Mouse (Mus musculus) liver, embryonic 11.5 days (tissue): ENCODE measurements around the gene Defb19. TPM values are rescaled to one million over a fixed set of nuclear protein-coding genes. Genes with fewer than 3 reads are reported as not detected.
A peak's percentile ranks its signal among the peaks of the same experiment; 100 is the strongest.

Source experiments
- ATAC-seq: fragments of 200-750 bp; cut with Nextera tagmentation; replicated peaks from 2 replicates; pipeline ENCODE4 v1.8.0; 2017; ENCODE audit warnings: moderate number of reproducible peaks, mild to moderate bottlenecking, moderate TSS enrichment, moderate library complexity; ENCODE audit not compliant: low FRiP score
- DNase-seq: peaks from one replicate; pipeline ENCODE4 v3.0.0-alpha.2; 2017; ENCODE audit warnings: low spot score
- H3K27ac ChIP-seq: fragments of 300-500 bp; sonication (generic); 2 replicates; pipeline ENCODE4 v1.5.1; 2014; ENCODE audit warnings: mild to moderate bottlenecking, low read depth, low read length, control low read depth
- H3K27me3 ChIP-seq: fragments of 300-500 bp; sonication (generic); replicated peaks from 2 replicates; pipeline ENCODE4 v1.6.1; 2014; ENCODE audit warnings: low read length, mixed read lengths; ENCODE audit not compliant: control insufficient read depth, insufficient read depth
- H3K36me3 ChIP-seq: fragments of 300-500 bp; sonication (generic); 2 replicates; pipeline ENCODE4 v1.6.1; 2014; ENCODE audit warnings: mild to moderate bottlenecking, low read length, moderate library complexity, mixed read lengths; ENCODE audit not compliant: control insufficient read depth, insufficient read depth
- H3K4me1 ChIP-seq: fragments of 300-500 bp; sonication (generic); replicated peaks from 2 replicates; pipeline ENCODE4 v1.6.1; 2014; ENCODE audit warnings: low read length, mixed read lengths; ENCODE audit not compliant: control insufficient read depth, insufficient read depth
- H3K4me2 ChIP-seq: fragments of 300-500 bp; sonication (generic); 2 replicates; pipeline ENCODE4 v1.6.1; 2014; ENCODE audit warnings: mild to moderate bottlenecking, control low read depth, moderate library complexity
- H3K4me3 ChIP-seq: fragments of 300-500 bp; sonication (generic); 2 replicates; pipeline ENCODE4 v1.5.1; 2014; ENCODE audit warnings: low read depth, low read length, control low read depth
- H3K9ac ChIP-seq: fragments of 300-500 bp; sonication (generic); 2 replicates; pipeline ENCODE4 v1.6.1; 2014; ENCODE audit warnings: low read depth, low read length, control low read depth
- H3K9me3 ChIP-seq: fragments of 300-500 bp; sonication (generic); 2 replicates; pipeline ENCODE4 v1.6.1; 2016; ENCODE audit warnings: low read length, inconsistent platforms, mixed read lengths; ENCODE audit not compliant: control insufficient read depth
- WGBS: fragments of 180-500 bp; shearing (Covaris S2); extraction: QIAGEN DNeasy Blood & Tissue Kit; methylation state at CpG from one replicate; pipeline ENCODE4 v1.1.7; 2014; 5-methylcytosine and 5-hydroxymethylcytosine counted together
- polyA plus RNA-seq: library from polyadenylated mRNA; unstranded; fragments of >200 nt; fragmentation: Nextera tagmentation; extraction: Ambion mirVana; gene quantifications from 2 replicates; pipeline ENCODE4 v1.2.1, GENCODE M21; 2014

The Defb19 gene
- polyA plus RNA-seq, 1 experiment from 2014 or later: not detected

DNA sequence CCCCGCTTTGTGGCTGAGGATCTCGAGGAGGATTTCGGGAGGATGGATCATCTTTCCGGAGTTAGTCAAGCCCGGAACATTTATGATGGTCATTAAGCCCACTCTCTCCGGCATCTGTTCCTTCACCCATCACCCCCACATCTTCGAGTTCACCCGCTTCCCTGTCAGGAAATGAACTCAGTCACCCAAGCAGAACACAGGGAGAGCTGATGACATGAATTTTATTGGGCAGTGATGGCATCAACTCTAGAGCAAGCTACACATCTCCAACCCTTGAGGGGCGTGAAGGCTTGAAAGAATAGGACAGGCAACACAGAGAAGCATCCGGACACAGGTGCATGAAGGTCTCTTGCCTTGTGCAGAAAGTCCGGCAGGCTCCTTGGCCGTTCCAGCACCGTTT is 42.0 kb upstream of the Defb19 start:
- no peaks in the 10 kb centered on the region for H3K36me3 ChIP-seq
- H3K9me3 ChIP-seq: no peaks in the 10 kb centered on the region
- no peak overlapping the region for H3K27ac ChIP-seq
- H3K27me3 ChIP-seq: peaks cover 20% of the 10 kb centered on the region
- no peak overlapping the region for H3K4me2 ChIP-seq
- H3K4me3 ChIP-seq: no peak overlapping the region
- no peak overlapping the region for H3K9ac ChIP-seq
- DNase-seq (no peak), ATAC-seq (no peak)
- H3K4me1 ChIP-seq: 0 out of 2 replicates have a peak, but pooled peaks cover 6% of the 10 kb centered on the region
- 73% methylated on average over 13 of the region's 13 CpGs for WGBS

DNA sequence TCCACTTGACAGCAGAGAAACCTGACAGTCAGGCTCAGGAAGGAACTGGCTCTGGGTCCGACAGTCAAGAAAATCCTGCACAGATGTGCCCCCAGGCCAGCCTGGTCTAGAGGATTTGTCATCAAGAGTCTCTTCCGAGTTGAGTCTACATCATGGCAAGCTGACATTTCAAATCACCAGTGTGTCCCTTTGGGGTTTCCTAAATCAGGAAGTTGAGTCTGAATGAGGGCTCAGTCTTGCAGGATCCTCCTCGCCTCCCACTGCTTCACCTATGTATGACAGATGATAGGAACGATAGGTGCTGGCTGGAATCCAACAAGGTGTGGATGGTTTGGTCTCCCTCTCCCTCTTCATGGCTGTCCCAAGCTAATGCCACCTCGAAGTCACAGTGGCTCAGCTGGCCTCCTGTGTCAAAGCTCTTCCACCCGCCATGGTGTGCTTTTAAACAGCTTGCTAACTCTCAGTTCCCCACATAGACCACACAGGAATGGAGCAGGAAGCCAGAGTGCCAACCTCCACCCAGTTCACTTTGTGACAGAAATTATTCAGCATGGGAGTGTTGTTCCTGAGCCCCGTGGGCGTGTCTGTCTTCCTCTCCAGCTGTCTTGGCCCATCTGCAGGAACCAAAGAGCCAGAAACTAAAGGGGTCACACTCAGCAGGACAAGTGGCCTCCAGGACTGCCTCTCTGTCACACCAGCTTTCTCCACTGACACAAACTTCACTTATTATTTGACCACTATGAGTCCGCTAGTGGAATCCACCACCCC is 40.4 kb upstream of the Defb19 start:
- no peaks in the 10 kb centered on the region for H3K4me1 ChIP-seq
- H3K36me3 ChIP-seq: no peaks in the 10 kb centered on the region
- no peak overlapping the region for H3K4me3 ChIP-seq
- no peak overlapping the region for H3K9ac ChIP-seq
- no peak for ATAC-seq
- H3K27me3 ChIP-seq: peaks cover 4% of the 10 kb centered on the region
- H3K9me3 ChIP-seq: no peaks in the 10 kb centered on the region
- H3K4me2 ChIP-seq: no peak overlapping the region
- DNase-seq: no peak
- WGBS: 63% methylated on average over 9 of the region's 9 CpGs
- H3K27ac ChIP-seq: no peak overlapping the region

DNA sequence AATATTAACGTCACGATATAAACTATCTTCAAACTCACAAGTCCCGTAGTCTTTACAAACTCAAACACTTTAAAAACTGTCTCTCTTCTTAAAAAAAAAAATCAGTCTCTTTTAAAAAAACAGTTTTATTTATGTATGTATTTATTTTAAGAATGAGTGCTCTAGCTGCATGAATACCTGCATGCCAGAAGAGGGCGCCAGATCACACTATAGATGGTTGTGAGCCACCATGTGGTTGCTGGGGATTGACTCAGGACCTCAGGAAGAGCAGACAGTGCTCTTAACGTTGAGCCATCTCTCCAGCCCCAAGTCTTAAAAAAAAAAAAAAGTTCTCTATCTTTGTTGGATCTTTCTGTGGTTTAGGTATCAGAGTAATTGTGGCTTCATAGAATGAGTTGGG is 37.3 kb upstream of the Defb19 start:
- DNase-seq (no peak), ATAC-seq (no peak)
- Histone ChIP-seq H3K9ac (no peak overlapping the region), H3K4me3 (no peak overlapping the region), H3K4me1 (no peaks in the 10 kb centered on the region), H3K27me3 (0 out of 2 replicates have a peak, but pooled peaks cover 2% of the 10 kb centered on the region), H3K4me2 (no peak overlapping the region), H3K36me3 (no peaks in the 10 kb centered on the region), H3K9me3 (no peaks in the 10 kb centered on the region), H3K27ac (no peak overlapping the region)
- WGBS: 55% methylated on average over 5 of the region's 5 CpGs

- ATAC-seq (no peak), DNase-seq (no peak)
- no peak overlapping the region for H3K27ac ChIP-seq
- no peak overlapping the region for H3K4me2 ChIP-seq
- H3K4me3 ChIP-seq: no peak overlapping the region
- no peaks in the 10 kb centered on the region for H3K9me3 ChIP-seq
- 46% methylated on average over 6 of the region's 6 CpGs for WGBS
- H3K36me3 ChIP-seq: no peaks in the 10 kb centered on the region
- H3K27me3 ChIP-seq: no peaks in the 10 kb centered on the region
- H3K9ac ChIP-seq: no peak overlapping the region
- H3K4me1 ChIP-seq: no peaks in the 10 kb centered on the region
Measured at GRCm38 (mm10) chr2:152616470-152616869, 36.4 kb upstream of the Defb19 start.

- no peak overlapping the region for H3K4me3 ChIP-seq
- H3K27me3 ChIP-seq: no peaks in the 10 kb centered on the region
- no peaks in the 10 kb centered on the region for H3K4me1 ChIP-seq
- DNase-seq (peak; percentile 48), ATAC-seq (no peak)
- no peak overlapping the region for H3K9ac ChIP-seq
- no peaks in the 10 kb centered on the region for H3K36me3 ChIP-seq
- no peak overlapping the region for H3K4me2 ChIP-seq
- H3K9me3 ChIP-seq: no peaks in the 10 kb centered on the region
- WGBS: 7% methylated on average over 7 of the region's 7 CpGs
- no peak overlapping the region for H3K27ac ChIP-seq
Measured at GRCm38 (mm10) chr2:152615563-152615962, 35.5 kb upstream of the Defb19 start.

DNA sequence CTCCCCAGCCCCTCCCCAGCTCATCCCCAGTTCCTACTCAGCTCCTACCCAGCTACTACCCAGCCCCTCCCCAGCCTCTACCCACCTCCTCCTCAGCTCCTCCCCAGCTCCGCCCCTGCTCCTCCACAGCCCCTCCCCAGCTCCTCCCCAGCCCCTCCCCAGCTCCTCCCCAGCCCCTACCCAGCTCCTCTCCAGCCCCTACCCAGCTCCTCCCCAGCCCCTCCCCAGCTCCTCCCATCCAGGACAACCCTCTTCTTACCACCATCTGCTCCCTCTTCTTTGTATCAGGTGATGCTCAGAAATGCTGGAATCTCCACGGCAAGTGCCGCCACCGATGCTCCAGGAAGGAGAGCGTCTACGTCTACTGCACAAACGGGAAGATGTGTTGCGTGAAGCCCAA is 32.1 kb upstream of the Defb19 start:
- H3K4me2 ChIP-seq: no peak overlapping the region
- H3K36me3 ChIP-seq: no peaks in the 10 kb centered on the region
- no peak overlapping the region for H3K27ac ChIP-seq
- no peak for DNase-seq
- H3K4me3 ChIP-seq: no peak overlapping the region
- WGBS: 42% methylated on average over 7 of the region's 8 CpGs
- H3K9me3 ChIP-seq: no peaks in the 10 kb centered on the region
- H3K9ac ChIP-seq: no peak overlapping the region
- no peaks in the 10 kb centered on the region for H3K27me3 ChIP-seq
- H3K4me1 ChIP-seq: no peaks in the 10 kb centered on the region
- no peak for ATAC-seq

DNA sequence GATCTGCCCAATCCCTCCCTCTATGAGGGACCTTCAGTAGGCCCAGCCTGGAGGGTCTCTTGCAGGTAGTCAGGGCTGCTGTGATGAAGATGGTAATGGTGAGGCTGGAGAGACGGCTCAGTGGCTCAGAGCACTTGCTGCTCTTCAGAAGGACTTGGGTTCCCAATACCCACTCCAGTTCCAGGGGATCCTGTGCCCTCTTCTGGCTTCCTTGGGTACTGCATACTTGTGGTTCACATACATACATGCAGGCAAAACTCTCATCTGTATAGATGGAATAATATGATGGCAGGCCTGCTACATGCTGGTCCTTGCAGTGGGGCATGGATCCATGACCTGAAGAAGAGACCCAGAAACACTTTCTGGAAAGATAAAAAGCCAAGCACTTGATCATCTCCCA is 28.6 kb upstream of the Defb19 start:
- ATAC-seq: no peak
- no peaks in the 10 kb centered on the region for H3K27me3 ChIP-seq
- H3K4me3 ChIP-seq: no peak overlapping the region
- H3K36me3 ChIP-seq: no peaks in the 10 kb centered on the region
- H3K4me1 ChIP-seq: no peaks in the 10 kb centered on the region
- WGBS: 88% methylated on average over 1 of the region's 1 CpGs
- no peak overlapping the region for H3K27ac ChIP-seq
- no peak for DNase-seq
- no peak overlapping the region for H3K4me2 ChIP-seq
- no peak overlapping the region for H3K9ac ChIP-seq
- no peaks in the 10 kb centered on the region for H3K9me3 ChIP-seq

DNA sequence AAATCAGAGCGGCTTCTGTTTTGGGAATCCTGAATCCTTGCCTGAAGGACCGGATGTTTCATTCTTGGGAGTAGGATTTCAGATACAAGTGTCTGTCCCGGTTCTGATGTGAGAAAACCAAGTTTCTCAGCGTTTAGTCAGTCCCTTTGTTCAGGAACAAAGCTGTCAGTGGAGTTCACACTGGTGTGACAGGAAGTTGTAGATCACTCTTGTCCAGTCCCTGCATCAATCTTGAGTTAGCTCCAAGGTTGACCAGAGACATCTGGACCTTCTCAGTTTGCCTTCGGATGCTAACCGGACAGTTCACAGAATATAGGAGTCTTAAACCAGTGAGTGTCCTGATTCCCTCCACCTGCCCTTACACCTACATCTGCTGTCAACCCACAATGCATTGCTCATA is 27.6 kb upstream of the Defb19 start:
- H3K4me3 ChIP-seq: no peak overlapping the region
- H3K9ac ChIP-seq: no peak overlapping the region
- H3K27me3 ChIP-seq: no peaks in the 10 kb centered on the region
- no peak overlapping the region for H3K27ac ChIP-seq
- no peaks in the 10 kb centered on the region for H3K36me3 ChIP-seq
- no peaks in the 10 kb centered on the region for H3K9me3 ChIP-seq
- 66% methylated on average over 6 of the region's 6 CpGs for WGBS
- DNase-seq (no peak), ATAC-seq (no peak)
- no peaks in the 10 kb centered on the region for H3K4me1 ChIP-seq
- H3K4me2 ChIP-seq: no peak overlapping the region

DNA sequence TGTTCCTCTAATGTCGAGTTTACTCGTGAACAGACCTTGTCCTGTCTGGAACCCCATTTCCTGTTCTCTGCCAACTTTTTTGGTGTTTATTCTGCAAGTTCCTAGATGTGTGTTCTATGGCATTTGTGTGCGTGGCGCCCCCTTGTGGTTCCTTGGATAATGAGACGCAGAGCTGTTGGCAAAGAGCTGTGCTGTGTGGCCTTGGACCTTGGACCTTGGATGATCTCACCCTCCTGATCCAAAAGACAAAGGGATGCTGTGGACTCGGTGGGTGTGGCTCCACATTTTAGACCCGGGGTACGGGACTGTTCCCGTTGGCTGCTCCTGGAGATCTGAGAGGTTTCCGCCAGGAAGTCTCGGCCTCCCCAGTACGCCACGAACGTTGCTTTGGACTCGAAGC is 23.9 kb upstream of the Defb19 start, which contains the start of gene Defb36:
TSS of gene Defb36 (plus strand) at position 271 of the 400 bp plus-strand sequence.
- Histone ChIP-seq H3K4me1 (no peaks in the 10 kb centered on the region), H3K27ac (no peak within 1 kb of the TSS), H3K36me3 (no peaks in the 10 kb centered on the region), H3K9me3 (no peaks in the 10 kb centered on the region), H3K9ac (no peak within 1 kb of the TSS), H3K4me2 (no peak within 1 kb of the TSS), H3K4me3 (no peak within 1 kb of the TSS), H3K27me3 (no peaks in the 10 kb centered on the region)
- 76% methylated on average over 15 of the region's 15 CpGs for WGBS
- DNase-seq (no peak), ATAC-seq (no peak)
